Mouse (Mus musculus) heart, adult 18-20 months (tissue): ENCODE measurements around the gene Pias1. TPM values are rescaled to one million over a fixed set of nuclear protein-coding genes. Genes with fewer than 3 reads are reported as not detected.
"Not testable (repeated sequence)": the region's sequence is repeated elsewhere in the genome, so short reads cannot be mapped to it uniquely, and the experiment has no call there.

Experiments used
- DNase-seq, 2 experiments: peaks; one replicate each; pipeline ENCODE4 v3.0.0; 2021 to 2022; ENCODE audit warnings: mixed read lengths in 1 of 2
- total RNA-seq, 2 experiments: library from RNA; stranded (reverse); gene quantifications; 2 replicates each; pipeline ENCODE4 v1.2.3; 2021

Gene Pias1
- total RNA-seq, 2 experiments from 2014 or later, result 19.5 to 25.6 TPM

DNA sequence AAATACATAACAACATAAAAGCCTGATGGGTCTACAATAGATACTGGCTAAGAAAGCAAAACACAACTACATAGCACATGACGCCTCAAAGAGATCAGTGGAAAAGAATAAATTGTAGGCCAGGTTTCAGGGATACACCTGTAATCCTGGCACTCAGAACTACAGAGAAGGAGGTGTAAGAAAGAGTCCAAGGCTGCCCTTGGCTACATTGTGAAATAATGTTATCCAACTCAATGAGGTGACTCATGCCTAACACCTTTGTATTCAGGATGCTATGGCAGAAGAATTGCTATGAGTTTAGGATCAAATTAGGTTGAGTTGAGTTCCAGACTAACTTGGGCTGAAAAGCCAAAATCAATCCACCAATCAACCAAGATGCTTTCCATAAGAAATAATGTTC is 43.7 kb downstream of the Pias1 start:
- DNase-seq, result no peak

DNA sequence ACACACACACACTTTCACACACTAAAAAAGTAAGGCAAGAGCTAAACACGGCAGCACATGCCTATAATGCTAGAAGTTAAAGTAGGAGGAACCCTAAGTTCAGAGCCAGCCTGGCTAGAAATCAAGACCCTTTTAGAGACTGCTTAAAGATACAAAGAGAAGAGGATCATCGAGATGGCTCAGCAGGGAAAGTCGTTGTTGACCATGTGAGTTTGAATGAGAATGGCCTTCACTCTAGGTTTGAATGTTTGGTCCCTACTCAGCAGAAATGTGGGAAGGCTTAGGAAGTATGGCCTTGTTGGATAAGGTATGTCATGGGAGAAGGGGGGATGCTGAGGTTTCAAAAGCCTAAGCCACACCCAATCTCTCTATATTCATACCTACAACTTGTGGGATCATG is 46.8 kb downstream of the Pias1 start:
- DNase-seq, result no peak

DNA sequence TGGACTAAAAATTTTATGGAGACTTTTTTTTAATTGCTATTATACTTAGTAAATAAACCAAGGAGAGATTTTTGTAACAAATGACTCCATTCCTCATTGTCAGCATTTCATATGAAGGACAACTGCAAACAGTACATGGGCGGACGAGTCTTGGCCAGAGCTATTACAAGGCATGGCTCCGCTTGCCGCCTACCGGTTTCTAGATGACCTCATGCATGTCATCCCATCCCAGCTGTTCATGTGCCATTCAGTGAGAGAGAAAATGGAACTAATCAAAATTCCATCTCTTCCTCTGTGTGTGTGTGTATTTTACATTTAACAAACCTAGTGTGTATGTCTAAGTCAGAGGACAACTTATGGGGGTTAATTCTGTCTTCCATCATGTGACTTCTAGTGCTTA is 51.9 kb downstream of the Pias1 start:
- peak in 1 of 2 experiments; percentile 22 for DNase-seq

DNA sequence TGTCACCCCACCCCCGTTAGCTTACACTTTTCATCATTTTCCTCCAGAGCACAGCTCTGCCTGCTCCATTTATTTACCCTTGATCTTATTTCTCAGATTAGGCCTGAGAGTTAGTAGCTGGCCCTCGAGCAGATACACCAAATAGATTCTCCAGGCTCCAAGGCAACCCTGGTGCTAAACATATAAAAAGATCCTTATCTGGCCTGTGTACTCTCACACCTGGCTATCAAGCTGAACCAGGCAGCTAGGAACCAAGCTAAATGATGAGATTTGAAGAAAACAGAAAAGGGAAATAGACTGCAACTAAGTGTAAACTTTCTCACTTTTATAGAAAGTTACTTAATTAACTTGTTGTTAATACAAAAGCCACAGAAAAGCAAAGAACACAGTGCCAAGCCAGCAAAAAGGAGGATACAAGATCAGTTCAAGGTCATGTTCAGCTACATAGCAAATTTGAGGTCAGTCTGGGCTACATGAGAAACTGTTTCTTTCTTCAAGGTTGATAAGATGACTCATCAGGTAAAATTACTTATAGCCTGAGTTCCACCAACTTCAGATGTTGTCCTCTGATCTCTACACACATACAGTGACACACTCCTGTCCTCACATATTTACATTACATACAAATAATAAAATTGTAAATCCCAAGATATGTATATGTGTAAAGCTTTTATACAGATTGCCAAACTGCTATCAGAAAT is 52.9 kb downstream of the Pias1 start:
- DNase-seq, result no peak

DNA sequence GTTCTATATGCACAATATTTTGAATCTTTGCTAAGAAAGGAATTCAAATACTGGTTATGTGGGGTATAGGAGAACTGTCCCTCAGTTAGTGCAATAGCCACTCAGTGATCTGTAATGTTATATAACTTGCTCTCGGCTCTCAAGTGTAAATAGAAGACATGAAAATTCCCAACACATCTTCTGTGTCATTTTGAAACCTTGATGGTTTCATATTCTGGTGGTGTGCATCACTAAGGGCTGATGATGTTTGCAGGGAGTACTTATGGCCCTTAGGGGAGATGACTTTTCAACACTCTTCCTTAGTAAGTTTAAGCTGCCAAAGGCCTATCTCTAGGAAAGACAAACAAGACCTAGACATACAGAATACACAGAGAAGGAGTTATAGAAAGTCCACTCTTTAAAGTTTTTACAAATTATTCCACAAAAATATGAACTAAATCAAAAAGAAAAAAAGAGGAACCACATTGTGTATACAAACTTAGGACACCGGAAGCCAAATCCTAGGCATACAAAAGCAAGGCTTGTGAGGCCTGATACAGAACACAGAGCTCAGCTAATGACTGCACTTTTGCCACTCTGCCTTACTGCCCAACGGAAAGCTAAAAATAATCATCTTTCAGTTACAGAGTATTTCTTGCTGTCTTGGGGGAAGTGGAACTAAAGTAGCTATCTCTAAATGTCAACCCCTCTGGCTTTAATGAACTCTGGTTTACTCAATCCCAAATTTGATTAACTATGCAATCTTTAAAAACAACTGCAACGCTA is 55.0 kb downstream of the Pias1 start:
- DNase-seq, result peak in 1 of 2 experiments; percentile 47

DNA sequence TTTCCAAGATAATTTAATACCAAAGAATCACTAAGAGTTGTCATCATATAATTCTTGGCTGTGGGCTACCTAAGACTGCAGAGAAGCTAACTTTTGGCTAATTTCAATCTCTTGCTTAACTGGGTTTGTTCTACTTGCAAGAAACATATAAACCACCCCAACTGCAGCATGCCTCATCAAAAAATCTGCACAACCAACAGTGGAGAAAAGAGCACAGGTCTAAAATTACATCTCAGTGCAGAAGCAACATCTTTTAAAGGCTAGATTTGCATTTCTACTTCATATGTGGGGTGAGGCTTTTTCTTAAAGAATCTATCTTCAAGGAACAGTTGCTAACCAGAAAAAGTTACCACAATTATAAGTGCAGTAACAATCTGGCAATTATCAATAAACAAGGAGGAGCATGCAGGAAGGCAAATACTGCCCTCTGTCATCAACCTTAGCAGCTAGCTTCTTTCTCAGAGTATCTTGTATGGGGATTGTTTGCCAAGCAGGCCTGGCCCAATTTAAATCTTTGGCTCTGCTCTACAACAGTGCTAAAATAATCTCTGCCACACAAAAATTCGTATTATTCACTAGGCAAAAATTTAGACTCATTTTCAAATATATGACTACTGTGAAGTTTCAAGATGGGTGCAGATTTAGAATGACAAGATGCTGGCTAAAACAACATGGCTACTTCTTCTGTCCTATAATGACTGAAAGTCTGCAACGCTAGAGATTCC is 62.7 kb downstream of the Pias1 start:
- DNase-seq, result no peak

DNA sequence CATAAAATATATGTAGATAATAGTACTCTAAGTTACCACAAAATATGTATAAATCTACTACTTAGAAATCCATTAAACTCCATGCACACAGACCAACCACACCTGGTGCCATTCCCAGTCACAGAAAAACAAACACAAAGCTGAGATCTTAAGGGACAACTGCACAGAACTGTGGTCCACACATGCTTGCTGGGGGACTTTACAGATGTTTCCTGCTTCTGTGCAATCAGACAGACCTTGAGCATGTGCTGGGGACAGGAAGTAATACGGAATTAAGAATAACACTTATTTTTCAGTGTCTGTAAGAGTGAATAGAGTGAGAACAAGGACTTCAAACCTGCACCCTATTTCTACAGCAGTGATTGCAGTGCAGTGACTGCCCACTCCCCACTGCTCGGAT is 66.8 kb downstream of the Pias1 start:
- DNase-seq, result no peak

DNA sequence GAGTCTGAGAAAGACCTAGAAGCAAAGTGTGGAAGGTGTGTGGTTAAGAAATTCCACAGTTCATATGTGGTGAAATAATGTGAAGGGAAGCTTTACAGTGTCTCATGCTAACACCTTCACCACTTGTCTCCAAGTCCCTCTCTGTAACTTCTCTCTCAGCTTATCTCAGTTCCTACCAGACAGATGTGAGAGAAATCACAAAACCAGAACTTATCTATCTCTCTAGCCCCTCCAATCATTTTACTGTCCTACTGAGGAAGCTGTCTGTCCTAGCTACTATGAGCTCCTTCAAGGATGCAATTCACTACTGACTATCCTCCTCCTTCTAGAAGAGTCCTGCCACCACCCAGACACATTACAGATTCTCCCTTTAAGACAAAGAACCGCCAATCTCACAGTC is 70.7 kb downstream of the Pias1 start:
- no peak for DNase-seq

DNA sequence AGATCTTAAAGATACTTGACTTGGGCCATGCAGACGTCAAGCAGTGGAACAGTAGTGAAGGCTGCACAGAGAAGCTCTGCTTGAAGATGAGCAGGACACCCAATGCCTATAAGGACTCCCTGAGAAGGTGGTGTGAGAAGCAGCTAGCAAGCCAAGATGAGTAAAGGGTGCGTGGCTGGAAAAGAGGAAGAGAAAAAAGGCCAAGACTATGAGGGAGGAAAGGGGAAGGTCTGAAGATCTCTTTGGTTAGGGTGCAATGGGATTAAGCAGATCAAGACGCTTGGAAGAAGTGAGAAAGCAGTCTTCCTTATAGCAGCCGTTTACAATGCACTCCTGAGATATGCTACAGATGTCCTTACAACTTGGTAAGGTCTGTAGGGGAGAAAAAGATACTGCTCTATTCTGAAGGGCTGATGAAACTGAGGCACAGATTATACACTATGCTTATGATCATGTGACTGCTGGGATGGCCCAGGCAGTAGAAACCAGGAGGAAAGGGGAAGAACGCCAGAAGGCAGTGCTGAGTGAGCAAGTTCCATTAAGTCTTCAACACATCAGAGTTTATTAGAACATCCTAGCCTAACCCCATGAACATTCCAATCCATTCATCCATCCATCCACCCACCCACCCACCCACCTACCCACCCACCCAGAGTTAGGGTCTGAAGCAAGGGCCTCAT is 74.2 kb downstream of the Pias1 start:
- DNase-seq, result peak in 1 of 2 experiments; percentile 52

DNA sequence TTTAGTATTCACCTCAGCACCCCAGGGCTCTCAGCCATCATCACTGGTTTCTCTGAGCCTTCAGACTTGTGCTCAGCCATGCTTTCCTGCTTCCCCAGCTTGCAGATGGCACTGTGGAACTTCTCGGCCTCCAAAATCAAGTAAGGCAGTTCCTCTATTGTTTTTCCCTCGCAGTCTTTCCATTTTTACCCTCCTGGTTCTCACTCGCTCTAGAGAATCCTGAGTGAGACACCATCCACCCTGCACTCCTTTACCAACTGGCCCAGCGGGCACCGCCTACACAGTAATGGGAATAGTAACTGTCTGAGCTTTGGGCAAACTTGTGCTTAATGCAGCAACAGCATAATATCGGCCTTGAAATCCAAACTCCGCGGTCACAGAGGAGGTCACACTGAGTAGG is 82.7 kb downstream of the Pias1 start:
- DNase-seq, result no peak

DNA sequence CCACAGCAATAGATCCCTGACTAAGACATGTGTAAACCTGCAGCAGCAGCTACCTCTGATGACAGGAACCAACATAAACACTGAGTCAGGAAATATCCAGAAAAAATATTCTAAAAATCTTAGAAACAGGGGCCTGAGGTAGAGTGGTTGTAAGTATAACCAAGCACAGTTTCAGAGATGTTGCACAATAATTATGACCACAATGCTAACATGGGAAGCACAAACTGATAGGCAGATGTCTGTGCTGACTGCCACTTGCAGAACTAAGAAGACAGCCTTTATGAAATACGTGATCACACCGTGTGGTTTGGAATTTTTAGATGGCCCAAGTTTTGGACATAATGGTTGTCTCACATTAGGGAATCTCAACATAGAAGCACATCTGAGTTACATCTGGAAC is 83.9 kb downstream of the Pias1 start:
- DNase-seq, result no peak

DNA sequence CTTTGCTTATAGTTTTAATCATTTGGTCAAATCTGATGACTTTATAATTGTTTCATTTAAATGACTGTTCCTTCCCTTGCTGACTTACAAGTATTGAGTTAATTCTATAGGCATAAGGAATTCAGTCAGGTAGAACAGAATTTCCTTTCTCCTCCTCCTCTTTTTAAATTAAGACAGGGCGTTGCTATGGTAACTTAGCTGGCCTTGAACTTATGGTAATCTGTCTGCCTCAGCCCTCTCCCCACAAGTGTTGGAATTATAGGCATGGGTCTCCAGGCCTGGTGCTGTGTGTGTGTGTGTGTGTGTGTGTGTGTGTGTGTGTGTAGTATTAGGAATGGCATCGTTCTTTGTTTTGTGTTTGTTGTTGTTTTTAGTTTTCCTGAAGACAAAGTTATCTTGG is 86.0 kb downstream of the Pias1 start:
- no peak for DNase-seq

DNA sequence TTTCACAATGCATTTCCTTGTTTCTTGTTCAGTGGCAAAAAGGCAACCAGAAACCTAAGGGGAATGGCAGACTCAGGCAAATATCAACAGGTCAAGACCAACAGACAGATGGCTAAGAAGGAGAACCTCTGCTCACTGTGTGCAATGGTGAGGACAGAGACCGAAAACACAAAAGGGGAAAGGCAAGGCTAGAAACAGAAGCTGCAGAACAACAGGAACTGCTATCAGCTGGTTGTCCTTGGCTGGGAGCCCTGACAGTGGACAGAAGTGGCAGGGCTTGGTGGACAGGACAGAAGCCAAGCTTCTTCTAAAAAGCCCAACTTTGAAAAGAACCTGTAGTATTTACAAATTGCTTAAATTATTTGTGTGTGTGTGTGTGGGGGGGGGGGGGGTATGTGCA is 93.2 kb downstream of the Pias1 start:
- peak; percentile 82 to 85 for DNase-seq

DNA sequence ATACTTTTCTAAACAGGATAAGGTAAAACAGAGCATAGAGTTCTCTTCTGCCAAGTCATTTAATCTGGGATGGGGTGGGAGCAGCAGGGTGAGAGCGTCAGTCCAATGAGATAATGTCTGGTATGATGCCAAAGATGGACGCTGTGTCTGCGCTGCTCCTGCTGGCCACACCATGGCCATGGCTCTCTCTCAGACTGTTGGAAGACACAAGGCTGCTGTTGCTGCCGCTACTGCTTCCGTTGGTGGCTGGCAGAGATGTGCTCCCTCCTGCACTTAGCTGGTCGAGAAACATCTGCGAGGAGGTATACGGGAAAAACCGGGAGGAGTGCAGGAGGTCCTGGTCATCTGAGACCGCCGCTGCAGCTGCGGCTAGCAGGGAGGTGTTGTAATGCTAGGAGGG is 105.9 kb downstream of the Pias1 start:
- DNase-seq, result peak; percentile 78 to 81

DNA sequence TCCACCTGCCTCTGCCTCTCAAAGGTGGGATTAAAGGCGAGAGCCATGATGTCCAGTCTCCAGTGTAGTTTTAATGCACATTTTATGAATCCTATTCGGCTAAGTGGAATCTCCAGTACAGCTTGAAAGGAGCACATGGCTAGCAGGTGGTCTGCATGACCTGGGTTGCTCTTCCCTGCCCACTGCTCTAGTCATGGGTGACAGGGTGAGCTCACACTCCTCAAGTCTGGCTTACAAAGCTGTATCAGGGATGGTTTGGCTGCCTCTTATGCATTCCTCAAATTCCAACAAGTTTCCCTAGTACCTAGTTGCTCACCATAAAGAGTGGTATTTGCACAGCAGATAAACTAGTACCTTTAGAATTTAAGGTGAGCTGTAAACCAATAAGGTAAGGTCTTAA is 109.9 kb downstream of the Pias1 start:
- DNase-seq, result no peak

DNA sequence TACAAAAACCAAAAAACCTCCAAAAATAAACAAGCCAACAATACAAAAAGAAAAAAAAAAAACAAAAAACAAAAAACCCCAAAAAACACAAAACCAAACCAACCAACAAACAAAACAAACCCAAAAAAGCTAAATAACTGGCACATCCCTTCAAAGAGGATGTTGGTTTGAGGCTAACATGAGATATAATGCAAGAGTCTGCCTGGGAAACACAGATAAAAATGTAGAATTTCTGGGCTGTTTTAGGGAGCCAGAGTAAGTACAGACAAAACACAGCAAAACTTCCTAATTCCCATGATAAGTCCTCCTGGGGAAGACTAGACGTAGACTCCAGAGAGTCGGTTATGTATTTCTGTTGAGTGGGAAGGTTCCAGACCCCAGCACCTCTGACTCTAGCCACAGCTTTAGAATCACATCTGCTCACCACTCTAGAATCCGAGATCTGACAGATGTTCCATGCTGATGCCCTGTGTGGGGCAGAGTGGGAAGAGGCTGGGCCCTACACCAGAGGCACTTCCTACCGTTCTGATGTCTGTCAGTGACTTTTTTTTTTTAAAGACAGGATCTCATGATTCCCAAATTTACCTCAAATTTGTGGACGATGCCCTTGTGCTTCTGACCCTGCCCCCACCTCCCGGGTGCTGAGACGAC is 110.6 kb downstream of the Pias1 start:
- no peak for DNase-seq

DNA sequence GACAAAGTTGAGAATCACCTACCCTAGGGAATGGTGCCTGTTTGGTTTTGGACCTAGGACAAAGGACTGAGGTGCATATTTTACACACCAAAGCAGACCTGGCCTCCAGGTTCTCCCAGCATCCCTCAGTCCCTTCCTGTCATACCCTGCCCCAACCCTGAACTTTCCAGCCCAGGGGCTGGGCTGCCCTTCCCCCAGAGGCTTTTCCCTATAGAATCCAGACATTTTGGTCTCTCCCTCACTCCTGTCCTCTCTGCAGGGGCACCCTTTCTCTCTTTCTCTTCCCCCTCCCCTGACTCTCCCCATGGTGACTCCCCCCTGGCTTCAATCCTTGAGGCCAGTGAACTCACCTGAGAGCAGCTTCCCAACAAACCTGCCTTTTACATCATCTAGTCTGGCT is 117.0 kb downstream of the Pias1 start:
- DNase-seq, result no peak

DNA sequence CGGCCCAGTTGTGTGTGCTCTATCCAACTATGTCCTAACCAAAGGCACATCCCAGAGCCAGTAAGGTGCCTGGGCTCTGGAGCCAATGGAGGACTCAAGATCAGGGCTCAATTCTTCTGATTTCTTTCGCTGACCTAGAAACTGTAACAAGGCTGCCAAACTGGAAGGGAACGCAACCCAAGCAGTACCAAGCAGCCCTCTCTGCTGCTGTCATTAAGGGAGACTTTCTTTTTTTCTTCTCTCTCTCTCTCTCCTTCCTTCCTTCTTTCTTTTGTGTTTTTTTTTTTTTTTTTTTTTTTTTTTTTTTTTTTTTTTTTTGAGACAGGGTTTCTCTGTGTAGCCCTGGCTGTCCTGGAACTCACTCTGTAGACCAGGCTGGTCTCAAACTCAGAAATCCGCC is 118.5 kb downstream of the Pias1 start:
- DNase-seq, result not testable (repeated sequence)

DNA sequence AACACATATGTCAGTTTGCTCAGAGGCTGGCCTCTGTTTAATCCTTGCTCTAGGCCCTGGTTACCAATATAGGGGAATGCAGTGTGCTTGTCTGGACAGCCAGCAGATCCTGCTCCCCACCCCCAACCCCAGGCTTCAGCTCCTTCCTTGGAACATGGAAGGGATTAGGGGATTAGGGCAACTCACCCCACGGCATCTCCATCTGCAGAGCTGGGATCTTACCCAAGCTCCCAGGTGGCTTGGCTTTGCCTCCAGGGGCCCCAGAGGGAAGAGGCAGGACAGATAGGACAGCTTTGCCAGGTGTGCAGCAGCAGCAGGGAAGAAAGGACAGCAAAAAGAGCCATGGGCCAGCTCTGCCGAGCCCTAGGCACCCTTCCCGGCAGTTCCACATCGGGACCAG is 126.9 kb downstream of the Pias1 start:
- no peak for DNase-seq

DNA sequence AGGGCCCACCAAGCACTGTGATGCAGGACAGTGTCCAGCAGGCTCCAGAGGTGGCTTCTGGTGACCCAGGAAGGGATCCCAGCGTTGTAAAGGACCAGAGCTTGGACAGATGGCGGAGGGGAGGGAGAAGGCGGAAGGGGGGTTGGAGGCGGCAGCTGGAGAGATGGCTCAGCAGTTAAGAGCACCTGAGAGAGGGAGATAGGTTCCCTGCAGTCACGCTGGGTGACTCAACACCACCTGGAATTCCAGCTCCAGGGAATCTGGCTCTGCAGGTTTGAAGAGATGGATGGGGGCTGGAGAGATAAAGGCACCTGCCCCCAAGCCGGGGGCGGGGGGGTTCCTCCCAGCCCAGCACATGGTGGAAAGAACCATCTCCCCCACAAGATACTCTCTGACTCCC is 127.6 kb downstream of the Pias1 start:
- not testable (repeated sequence) for DNase-seq

DNA sequence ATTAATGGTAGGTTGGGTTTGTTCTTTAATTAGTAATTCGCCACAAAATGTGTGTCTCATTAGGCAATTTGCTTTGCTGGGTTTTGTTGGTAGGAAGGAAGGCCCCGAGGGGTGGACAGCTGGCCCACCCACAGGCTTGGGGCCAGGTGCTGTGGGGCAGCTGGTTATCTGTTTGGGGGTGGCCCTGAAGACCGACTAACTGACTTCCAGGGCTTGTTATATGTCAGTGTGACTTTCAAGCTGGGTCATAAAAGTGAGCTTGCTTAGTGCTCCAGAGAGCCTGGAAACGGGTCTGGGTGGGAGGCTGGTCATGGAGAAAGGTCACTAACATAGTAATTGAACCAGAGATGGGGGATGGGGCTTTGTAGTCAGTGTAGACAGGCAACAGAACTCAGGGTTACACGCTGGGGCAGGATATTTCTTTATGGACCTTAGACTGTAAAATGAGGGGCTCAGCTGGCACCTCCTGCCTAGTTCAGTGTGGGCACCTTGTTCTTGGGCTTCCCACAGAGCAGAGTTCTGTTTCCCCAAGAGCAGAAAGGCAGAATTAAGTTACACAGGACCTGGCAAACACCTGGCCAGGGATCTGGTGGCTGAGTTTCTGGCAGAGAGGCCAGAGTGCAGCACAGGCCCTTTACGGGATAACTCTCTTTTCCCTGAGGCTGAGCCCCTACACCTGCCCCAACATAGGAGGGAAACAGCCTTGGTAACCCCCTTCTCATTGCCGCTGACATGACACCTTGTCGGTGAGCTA is 129.3 kb downstream of the Pias1 start:
- DNase-seq, result no peak
